Mouse (Mus musculus): ENCODE results near the gene Pole4.
"Not testable (repeated sequence)": the region's sequence is repeated elsewhere in the genome, so short reads cannot be mapped to it uniquely, and the experiment has no call there.

DNA sequence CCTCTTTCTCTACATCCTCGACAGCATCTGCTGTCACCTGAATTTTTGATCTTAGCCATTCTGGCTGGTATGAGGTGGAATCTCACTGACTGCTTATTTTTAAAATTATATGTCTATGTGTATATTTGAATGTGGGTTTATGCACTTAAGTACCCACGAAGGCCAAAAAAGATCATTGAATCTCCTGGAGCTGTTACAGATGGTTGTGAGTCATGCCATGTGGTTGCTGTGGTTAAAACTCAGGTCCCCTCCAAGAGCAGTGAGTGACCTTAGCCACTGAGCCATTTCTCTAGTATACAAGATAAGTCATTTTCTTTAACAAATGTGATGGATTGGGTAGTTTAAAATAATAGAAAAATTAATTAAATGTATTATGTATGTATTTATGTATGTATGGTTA, 25.9 kb downstream of the Pole4 start:
- not testable (repeated sequence) for TF ChIP-seq CTCF (IDR thresholded peaks at IDR 0.05; ENCODE audit: low read depth, low read length); GATA1 (IDR thresholded peaks at IDR 0.05; ENCODE audit: borderline replicate concordance, low read length); TAL1 (conservative IDR thresholded peaks at IDR 0.05; ENCODE audit: low read depth, low read length); POLR2AphosphoS5 (IDR thresholded peaks at IDR 0.05; ENCODE audit: insufficient replicate concordance, low read depth, low read length); GATA2 (IDR thresholded peaks at IDR 0.05; ENCODE audit: borderline replicate concordance, low read depth, low read length)
